Mouse (Mus musculus): ENCODE results near the gene Rbbp9. TPM values are rescaled to one million over a fixed set of nuclear protein-coding genes. Genes with fewer than 3 reads are reported as not detected.

Gene Rbbp9
- total RNA-seq, 2 experiments from 2014 or later = 10.6 to 13.1 TPM

DNA sequence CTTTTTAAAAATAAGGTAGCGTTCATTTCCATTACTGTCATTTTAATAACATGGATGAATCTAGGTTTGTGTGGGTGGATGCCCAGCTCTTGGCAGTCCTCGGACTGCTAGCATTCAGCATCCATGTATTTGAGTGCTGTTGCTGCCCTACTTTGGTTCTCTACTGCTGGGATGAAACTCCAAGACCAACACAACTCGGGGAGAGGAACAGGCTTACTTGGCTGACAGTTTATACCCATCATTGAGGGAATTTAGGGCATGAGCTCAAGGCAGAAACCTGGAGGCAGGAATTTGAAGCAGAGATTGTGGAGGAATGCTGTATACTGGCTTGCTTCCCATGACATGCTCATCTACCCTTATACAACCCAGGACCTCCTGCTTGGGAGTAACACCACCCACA, 36.0 kb downstream of the Rbbp9 start:
- DNase-seq = no peak

DNA sequence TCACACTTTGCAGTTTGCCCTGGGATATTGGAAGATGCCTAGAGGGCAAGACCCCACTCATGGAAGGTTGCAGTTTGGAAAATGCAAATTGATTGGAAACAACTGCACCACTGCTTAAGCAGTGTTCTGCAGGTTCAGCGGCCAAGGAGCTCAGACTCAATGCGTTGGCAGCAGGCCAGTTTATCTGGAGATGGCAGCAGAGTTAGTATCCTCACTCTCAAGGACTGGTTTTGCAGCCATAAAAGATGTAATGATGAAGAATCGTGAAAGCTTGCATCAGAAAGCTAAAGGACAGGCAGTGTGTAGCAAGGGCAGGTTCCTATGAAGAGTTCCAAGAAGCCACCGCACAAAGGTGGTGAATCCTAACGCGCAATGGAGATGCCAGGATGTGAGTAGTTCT, 48.5 kb downstream of the Rbbp9 start:
- no peak for DNase-seq

Other genes starting within 250 kb of the Rbbp9 start
- not detected for gene Ovol2, start 218.7 kb downstream of the Rbbp9 start, total RNA-seq (2021)
- 10 to 100 TPM; 27.4 to 27.5 TPM for gene Kat14, start 181.9 kb downstream of the Rbbp9 start, total RNA-seq (2021)
- 10 to 100 TPM in 1 of 2 experiments, 1 to 10 TPM in 1; 8.8 to 10.7 TPM for gene Pet117, start 181.9 kb downstream of the Rbbp9 start, total RNA-seq (2021)
- under 1 TPM; 0.59 to 0.60 TPM for gene Dzank1, start 23.5 kb downstream of the Rbbp9 start, total RNA-seq (2021)
- gene Polr3f, start 23.2 kb downstream of the Rbbp9 start, total RNA-seq (2021) = 10 to 100 TPM; 10.8 to 11.3 TPM
- gene Sec23b, start 5.4 kb upstream of the Rbbp9 start, total RNA-seq (2021) = 10 to 100 TPM; 18.9 to 22.2 TPM
- 100 to 1,000 TPM; 103 to 108 TPM for gene Smim26, start 43.2 kb upstream of the Rbbp9 start, total RNA-seq (2021)
- 10 to 100 TPM; 18.4 to 19.9 TPM for gene Dtd1, start 49.0 kb upstream of the Rbbp9 start, total RNA-seq (2021)

All from heart, adult 18-20 months (tissue).